Mouse (Mus musculus) ES-E14 (cell line): Measurements from ENCODE around the gene 2810006K23Rik. TPM values are rescaled to one million over a fixed set of nuclear protein-coding genes. Genes with fewer than 3 reads are reported as not detected.

Source experiments
- DNase-seq: peaks from one replicate; pipeline ENCODE4 v3.0.0-alpha.2; 2013; ENCODE audit warnings: low read depth, low spot score
- H3K27ac ChIP-seq: 2 replicates; pipeline ENCODE4 v1.5.1; 2012; ENCODE audit warnings: low read depth, mild to moderate bottlenecking, low read length, moderate library complexity, mixed read lengths; ENCODE audit not compliant: poor library complexity, insufficient read depth, severe bottlenecking
- H3K36me3 ChIP-seq: 2 replicates; pipeline ENCODE4 v1.6.1; 2012; ENCODE audit warnings: mild to moderate bottlenecking, low read length, moderate library complexity, mixed read lengths; ENCODE audit not compliant: control insufficient read depth, poor library complexity, insufficient read depth, severe bottlenecking
- H3K4me1 ChIP-seq, 2 experiments: fragments of 150-350 bp in 1 of 2; sonication (generic) in 1 of 2; 2 replicates each; pipeline ENCODE4 v1.6.1; 2012; ENCODE audit warnings: low read length in 2 of 2, mild to moderate bottlenecking in 1 of 2, mixed read lengths in 1 of 2; ENCODE audit not compliant: control insufficient read depth in 2 of 2, insufficient read depth in 2 of 2, poor library complexity in 1 of 2
- H3K4me3 ChIP-seq, 2 experiments: fragments of 150-350 bp in 1 of 2; sonication (generic) in 1 of 2; 2 replicates each; pipeline ENCODE4 v1.5.1; 2012; ENCODE audit warnings: low read length in 2 of 2, low read depth in 1 of 2, mild to moderate bottlenecking in 1 of 2, mixed read lengths in 1 of 2; ENCODE audit not compliant: insufficient read depth in 1 of 2, poor library complexity in 1 of 2, severe bottlenecking in 1 of 2
- H3K9ac ChIP-seq: 2 replicates; pipeline ENCODE4 v1.6.1; 2012; ENCODE audit warnings: low read depth, mild to moderate bottlenecking, low read length, mixed read lengths; ENCODE audit not compliant: poor library complexity, insufficient read depth, severe bottlenecking
- H3K9me3 ChIP-seq: fragments of 150-350 bp; sonication (generic); 2 replicates; pipeline ENCODE4 v1.6.1; 2012; ENCODE audit warnings: low read depth, mild to moderate bottlenecking, low read length; ENCODE audit not compliant: control insufficient read depth, insufficient read depth
- CHD2 ChIP-seq: IDR thresholded peaks from 2 replicates; pipeline ENCODE4 v1.6.1; 2014; ENCODE audit warnings: mild to moderate bottlenecking, low read depth, low read length, inconsistent platforms
- HCFC1 ChIP-seq: IDR thresholded peaks from 2 replicates; pipeline ENCODE4 v1.6.1; 2012; ENCODE audit warnings: low read length, inconsistent platforms, borderline replicate concordance; ENCODE audit not compliant: insufficient read depth
- MAFK ChIP-seq: IDR thresholded peaks from 2 replicates; pipeline ENCODE4 v1.6.1; 2014; ENCODE audit warnings: mild to moderate bottlenecking, low read depth, low read length, inconsistent platforms; ENCODE audit not compliant: insufficient read depth
- ZC3H11A ChIP-seq: IDR thresholded peaks from 2 replicates; pipeline ENCODE4 v1.6.1; 2012; ENCODE audit warnings: low read depth, mild to moderate bottlenecking, inconsistent platforms, low read length, borderline replicate concordance
- ZNF384 ChIP-seq: IDR thresholded peaks from 2 replicates; pipeline ENCODE4 v1.6.1; 2012; ENCODE audit warnings: low read depth, low read length, inconsistent platforms
- in situ Hi-C, 2 experiments: fragments of 600-800 bp; cut with MboI; formaldehyde crosslinking; loops; one replicate each; pipeline ENCODE4 v1.15.1; 2025; ENCODE audit warnings: low sequenced_read_pairs in 2 of 2, inconsistent platforms in 1 of 2; ENCODE audit not compliant: unreplicated experiment in 2 of 2
- total RNA-seq: library from RNA; depleted of rRNA; stranded (reverse); fragments of 300-350 nt; gene quantifications from 2 replicates; pipeline ENCODE4 v1.2.3, GENCODE M21; 2012

The 2810006K23Rik gene
- total RNA-seq, 1 experiment = 7.3 TPM

GRCm38 (mm10) chr5:124353726-124354547 is 26.0 kb downstream of the 2810006K23Rik start:
- in situ Hi-C loops = no loop called here
- H3K9me3 ChIP-seq = no peaks in the 10 kb centered on the region
- DNase-seq = no peak
- H3K4me1 ChIP-seq = peaks cover 7 to 21% of the 10 kb centered on the region in 2 experiments; a peak in 3 of 4 replicates
- H3K9ac ChIP-seq = peak overlapping the region; percentile 100
- H3K27ac ChIP-seq = peak overlapping the region; percentile 88
- peaks cover 12% of the 10 kb centered on the region; the same call in 1 of the 2 replicates for H3K36me3 ChIP-seq
- H3K4me3 ChIP-seq = peak overlapping the region; percentile 87 to 99
- TF ChIP-seq MAFK (no peak), HCFC1 (0 out of 2 replicates have a peak, but pooled peaks have one; percentile 50)

GRCm38 (mm10) chr5:124354574-124355424 is 26.9 kb downstream of the 2810006K23Rik start:
- in situ Hi-C loops = no loop called here
- DNase-seq = no peak

GRCm38 (mm10) chr5:124355425-124355959 is 27.6 kb downstream of the 2810006K23Rik start:
- no peak for DNase-seq
- in situ Hi-C loops = no loop called here
- H3K36me3 ChIP-seq = no peaks in the 10 kb centered on the region
- H3K9ac ChIP-seq = no peak overlapping the region
- H3K4me3 ChIP-seq = peak overlapping the region in 1 of 2 experiments; percentile 78; a peak in 1 of 4 replicates
- H3K4me1 ChIP-seq = peaks cover 7 to 16% of the 10 kb centered on the region in 2 experiments; a peak in 2 of 4 replicates
- no peak for TF ChIP-seq CHD2
- no peak for TF ChIP-seq MAFK
- no peak for TF ChIP-seq ZNF384
- TF ChIP-seq ZC3H11A = no peak
- TF ChIP-seq HCFC1 = no peak
- no peaks in the 10 kb centered on the region for H3K9me3 ChIP-seq
- no peak overlapping the region for H3K27ac ChIP-seq

More at GRCm38 (mm10) chr5:124354574-124355424, 26.9 kb downstream of the 2810006K23Rik start:
- H3K9me3 ChIP-seq = no peaks in the 10 kb centered on the region
- peaks cover 7 to 18% of the 10 kb centered on the region in 2 experiments; a peak in 3 of 4 replicates for H3K4me1 ChIP-seq
- H3K4me3 ChIP-seq = peak overlapping the region; percentile 78 to 99
- H3K36me3 ChIP-seq = peaks cover 5% of the 10 kb centered on the region; the same call in 1 of the 2 replicates
- peak overlapping the region; percentile 100 for H3K9ac ChIP-seq
- no peak for TF ChIP-seq CHD2
- TF ChIP-seq ZNF384 = peak; percentile 94
- peak overlapping the region; percentile 54; the same call in 1 of the 2 replicates for H3K27ac ChIP-seq

DNA sequence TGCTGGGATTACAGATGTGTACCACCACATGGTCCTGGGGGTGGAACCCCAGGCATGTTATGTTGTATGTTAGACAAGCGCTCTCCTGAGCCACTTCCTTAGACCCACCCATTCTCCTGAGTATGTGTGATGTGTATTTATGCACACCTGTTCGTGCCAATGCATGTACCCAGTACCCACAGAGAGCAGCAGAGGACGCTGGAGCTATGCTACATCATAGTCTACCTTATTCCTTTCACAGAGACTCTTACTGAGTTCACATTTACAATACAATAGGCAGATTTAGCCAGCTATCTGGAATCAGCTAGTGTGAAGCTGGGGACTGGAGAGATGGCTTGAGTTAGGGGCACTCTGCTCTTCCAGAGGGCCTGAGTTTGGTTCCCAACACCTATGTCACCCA is 28.8 kb downstream of the 2810006K23Rik start:
- in situ Hi-C loops = no loop called here
- H3K9ac ChIP-seq = no peak overlapping the region

More for the DNA sequence above, 28.8 kb downstream of the 2810006K23Rik start:
- Histone ChIP-seq H3K36me3 (no peaks in the 10 kb centered on the region), H3K4me1 (peaks cover 6% of the 10 kb centered on the region in 2 experiments; a peak in 2 of 4 replicates), H3K4me3 (no peak overlapping the region), H3K27ac (no peak overlapping the region), H3K9me3 (no peaks in the 10 kb centered on the region)
- TF ChIP-seq ZC3H11A = no peak
- peak; percentile 58; the same call in 1 of the 2 replicates for TF ChIP-seq ZNF384
- DNase-seq = peak; percentile 41
